Mouse (Mus musculus): Measurements from ENCODE around the gene Cops9. TPM values are rescaled to one million over a fixed set of nuclear protein-coding genes. Genes with fewer than 3 reads are reported as not detected.

The Cops9 gene
- total RNA-seq, 4 experiments from 2014 or later: 218 to 255 (median 237) TPM

- no peak for DNase-seq (ENCODE audit: low spot score)
These were observed 45.8 kb downstream of the Cops9 start for GRCm38 (mm10) chr1:92596019-92596418.

DNA sequence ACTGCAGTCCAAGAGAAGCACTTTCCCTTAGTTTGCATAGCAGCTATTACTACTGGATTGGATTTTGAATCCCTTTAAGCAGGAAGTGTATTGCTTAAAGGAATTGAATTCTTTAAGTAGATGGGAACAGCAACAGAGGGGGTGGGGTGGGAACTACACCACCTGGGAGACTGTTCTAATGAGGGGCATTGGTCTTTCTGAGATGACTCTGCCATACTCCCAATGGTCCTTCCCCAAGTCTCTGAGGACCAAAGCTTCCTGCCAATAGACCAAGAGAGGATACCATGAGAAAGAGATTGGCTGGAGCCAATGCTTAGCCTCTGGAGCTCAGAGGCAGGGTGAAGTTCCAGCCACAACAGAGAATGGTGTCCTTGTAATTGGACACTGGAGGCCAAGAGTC, 47.7 kb downstream of the Cops9 start, which contains the start of gene Olfr1411:
Gene Olfr1411, plus strand, starts transcription at position 301 of the 400 bp plus-strand sequence.
- DNase-seq (ENCODE audit: low spot score): no peak

Other genes starting within 250 kb of the Cops9 start
- 1,000 to 10,000 TPM in 2 of 4 experiments, 100 to 1,000 TPM in 2; 926 to 1,166 (median 1,047) TPM for gene Ndufa10, start 168.1 kb downstream of the Cops9 start, total RNA-seq (2022)
- not detected for gene Olfr1416, start 156.9 kb downstream of the Cops9 start, total RNA-seq (2022)
- gene Olfr1415, start 145.9 kb downstream of the Cops9 start, total RNA-seq (2022): not detected
- not detected for gene Olfr1414, start 123.3 kb downstream of the Cops9 start, total RNA-seq (2022)
- gene Olfr1413, start 70.7 kb downstream of the Cops9 start, total RNA-seq (2022): not detected
- not detected for gene Olfr1412, start 56.2 kb downstream of the Cops9 start, total RNA-seq (2022)
- not detected for gene Olfr1411, start 47.6 kb downstream of the Cops9 start, total RNA-seq (2022)
- not detected for gene Olfr1410, start 36.2 kb downstream of the Cops9 start, total RNA-seq (2022)
- not detected for gene Olfr12, start 24.2 kb downstream of the Cops9 start, total RNA-seq (2022)
- gene Otos, start 6.9 kb upstream of the Cops9 start, total RNA-seq (2022): not detected
- 100 to 1,000 TPM; 481 to 555 (median 528) TPM for gene Gpc1, start 189.7 kb upstream of the Cops9 start, total RNA-seq (2022)

Data from heart, adult 8-10 months (tissue).